Mouse (Mus musculus): ENCODE measurements around the gene Gsta3.
"Not testable (repeated sequence)": the region's sequence is repeated elsewhere in the genome, so short reads cannot be mapped to it uniquely, and the experiment has no call there.

Gsta3 gene

DNA sequence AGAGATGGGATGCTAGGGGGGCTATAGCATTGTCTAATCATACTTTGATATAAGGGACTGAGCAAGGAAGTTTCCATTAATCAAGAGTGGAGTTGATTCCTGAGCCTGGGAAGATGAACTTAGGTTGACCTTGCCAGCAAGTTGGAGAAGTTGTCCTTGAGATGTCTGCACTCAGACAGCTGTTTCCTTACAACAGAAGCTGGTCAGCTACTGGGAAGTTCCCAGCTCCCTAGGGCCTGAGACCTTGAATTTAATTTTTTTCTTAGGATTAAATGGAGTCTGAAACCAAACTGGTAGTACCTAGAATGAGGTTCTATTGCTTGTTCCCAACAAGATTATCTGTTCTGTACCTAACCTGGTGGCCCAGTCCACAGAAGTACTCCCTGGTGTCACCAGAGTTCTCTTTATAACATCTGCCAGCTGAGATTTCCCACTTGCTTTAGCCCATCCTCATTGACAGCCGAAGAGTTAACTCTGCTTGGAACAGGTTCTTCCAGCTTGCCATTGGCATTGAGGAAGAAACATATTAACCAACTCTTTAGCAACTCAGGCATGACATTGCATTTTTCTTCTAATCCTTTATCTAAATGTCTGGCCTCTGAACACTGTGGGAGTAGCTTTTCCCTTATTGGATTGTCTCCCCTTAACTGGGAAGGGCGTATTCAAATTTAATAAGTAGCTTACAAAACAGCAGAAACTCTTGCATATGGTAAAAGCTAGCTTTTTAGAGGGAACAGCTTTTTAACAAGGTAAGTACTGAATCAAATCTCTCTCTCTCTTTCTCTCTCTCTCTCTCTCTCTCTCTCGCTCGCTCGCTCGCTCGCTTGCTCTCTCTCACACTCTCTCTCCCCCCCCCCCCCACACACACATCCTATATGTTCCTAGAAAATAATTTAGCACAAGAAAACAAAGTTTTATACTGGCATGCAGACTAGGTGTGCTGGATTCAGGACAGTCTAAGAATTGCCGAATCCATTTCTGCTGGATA is at the start of gene Gsta3:
TSS of gene Gsta3 (plus strand) at position 679 of the 988 bp plus-strand sequence.
- no peak for DNase-seq (ENCODE audit: low spot score)

DNA sequence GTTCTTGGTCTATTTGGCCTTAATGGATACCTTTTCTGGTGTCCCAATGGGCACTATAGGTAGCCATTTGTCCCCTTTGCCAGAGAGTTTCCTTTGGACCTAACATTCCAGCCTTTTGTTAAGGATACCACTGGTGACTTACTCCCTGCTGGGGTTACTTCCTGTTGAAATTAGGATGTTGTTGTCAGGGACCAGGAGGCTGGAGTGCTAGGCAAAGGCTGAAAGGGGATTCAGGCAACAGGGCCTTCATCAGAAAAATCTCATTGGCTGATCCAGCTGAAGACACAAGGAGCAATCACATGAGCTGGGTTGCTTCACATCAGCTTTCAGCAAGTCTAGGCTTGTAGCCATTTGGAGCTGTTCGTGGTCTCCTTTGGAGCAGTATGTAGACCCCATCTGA is 34.1 kb upstream of the Gsta3 start:
- no peak for DNase-seq (ENCODE audit: low spot score)

DNA sequence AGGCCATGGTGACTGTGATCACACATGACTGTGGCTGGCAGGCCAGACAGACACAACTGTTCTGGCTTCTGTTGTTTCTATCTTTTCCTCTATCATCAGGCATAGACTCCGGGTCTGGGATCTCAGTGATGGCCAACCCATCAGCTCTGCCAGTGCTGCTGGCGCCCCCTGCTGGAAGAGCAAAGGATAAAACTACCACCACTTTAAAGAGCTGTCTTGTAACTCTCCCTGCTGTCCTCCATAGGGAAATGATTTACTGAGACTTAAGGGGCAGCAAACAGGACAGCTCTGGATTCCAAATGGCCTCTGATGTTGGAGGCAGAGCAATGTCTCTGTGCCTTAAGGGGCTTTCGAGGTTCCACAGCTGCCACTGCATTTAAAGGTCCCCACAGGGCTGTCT is 26.9 kb upstream of the Gsta3 start:
- not testable (repeated sequence) for DNase-seq (ENCODE audit: low spot score)

DNA sequence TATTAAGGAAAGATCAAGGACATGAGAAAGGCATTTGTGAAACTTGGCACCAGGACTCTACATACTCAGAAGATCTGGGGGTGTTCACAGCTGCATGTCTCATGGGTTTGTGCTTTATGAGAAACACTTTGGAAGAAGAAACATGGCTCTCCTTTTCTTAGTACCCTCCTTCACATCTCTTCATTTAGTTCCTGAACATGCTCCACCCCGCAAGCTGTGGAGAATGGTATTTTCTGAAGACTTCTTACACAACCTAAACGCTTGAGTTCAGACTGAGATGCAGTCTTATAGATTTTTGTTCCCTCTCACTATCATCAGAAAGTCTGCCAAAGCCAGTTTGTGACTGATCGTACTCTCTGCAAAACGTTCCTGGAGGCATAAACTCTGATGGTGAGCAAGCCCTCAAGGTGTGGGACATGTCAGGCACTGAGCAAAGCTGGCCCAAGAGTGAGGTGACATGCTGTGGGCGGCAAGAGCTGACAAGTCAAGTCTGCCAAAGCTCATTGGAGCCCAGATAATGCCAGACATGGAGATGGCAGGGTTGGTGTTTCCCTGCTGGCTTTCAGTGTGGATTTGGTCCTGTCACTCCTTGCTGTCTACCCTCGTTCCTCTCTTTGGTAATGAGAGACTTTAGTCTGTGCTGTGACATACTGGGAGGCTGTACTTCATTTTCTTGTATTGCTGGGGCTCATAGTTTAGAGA is 26.2 kb upstream of the Gsta3 start:
- DNase-seq (ENCODE audit: low spot score): not testable (repeated sequence)

DNA sequence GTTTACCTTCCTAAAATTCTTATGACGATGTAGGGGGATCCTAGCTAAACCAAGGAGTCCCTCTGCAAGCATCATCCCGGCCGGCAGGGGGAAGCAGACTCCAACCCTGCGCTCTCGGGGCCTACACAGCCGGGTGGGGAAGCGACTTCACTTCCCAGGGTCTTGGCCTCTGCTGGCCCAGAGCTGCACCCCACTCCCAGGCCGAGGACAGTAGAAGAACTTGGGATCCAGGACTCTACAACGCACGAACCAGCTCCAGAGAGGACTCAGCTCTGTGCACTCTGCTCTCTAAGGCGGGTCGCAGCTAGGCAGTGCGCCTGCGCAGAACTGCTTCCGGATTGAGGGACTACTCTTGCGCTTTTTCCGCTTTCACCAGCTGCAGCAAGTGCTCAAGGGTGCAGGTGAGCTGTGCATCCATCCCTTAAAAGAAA is 21.9 kb upstream of the Gsta3 start, which contains the start of gene Tmem14a:
TSS of gene Tmem14a (plus strand) at position 87 of the 431 bp plus-strand sequence.
- peak; percentile 88 for DNase-seq (ENCODE audit: low spot score)

DNA sequence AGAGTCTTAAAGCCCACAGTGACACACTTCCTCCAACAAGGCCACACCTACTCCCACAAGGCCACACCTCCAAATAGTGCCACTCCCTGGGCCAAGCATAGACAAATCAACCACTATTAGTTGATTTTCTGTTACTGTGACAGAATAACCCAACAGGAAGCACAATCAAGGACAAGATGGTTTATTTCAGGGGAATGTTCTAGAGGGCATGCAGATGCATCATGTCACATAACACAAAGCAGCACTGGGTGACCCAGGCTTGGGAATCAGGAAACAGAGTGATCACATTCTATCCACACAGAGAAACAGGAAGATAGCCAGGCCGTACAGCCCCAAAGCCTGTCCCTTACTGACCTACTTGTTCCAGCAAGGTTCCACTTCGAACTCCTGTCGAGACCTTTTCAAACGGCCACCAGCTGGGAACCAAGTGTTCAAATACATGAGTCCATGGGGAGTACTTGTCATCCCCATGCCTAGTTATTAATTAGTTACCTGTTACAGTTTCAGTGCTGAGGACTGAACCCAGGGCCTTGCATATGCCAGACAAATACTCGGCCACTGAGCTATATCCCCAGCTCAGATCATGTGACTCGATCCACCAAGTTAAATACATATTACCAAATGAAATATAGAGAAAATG is 12.5 kb upstream of the Gsta3 start:
- no peak for DNase-seq (ENCODE audit: low spot score)

DNA sequence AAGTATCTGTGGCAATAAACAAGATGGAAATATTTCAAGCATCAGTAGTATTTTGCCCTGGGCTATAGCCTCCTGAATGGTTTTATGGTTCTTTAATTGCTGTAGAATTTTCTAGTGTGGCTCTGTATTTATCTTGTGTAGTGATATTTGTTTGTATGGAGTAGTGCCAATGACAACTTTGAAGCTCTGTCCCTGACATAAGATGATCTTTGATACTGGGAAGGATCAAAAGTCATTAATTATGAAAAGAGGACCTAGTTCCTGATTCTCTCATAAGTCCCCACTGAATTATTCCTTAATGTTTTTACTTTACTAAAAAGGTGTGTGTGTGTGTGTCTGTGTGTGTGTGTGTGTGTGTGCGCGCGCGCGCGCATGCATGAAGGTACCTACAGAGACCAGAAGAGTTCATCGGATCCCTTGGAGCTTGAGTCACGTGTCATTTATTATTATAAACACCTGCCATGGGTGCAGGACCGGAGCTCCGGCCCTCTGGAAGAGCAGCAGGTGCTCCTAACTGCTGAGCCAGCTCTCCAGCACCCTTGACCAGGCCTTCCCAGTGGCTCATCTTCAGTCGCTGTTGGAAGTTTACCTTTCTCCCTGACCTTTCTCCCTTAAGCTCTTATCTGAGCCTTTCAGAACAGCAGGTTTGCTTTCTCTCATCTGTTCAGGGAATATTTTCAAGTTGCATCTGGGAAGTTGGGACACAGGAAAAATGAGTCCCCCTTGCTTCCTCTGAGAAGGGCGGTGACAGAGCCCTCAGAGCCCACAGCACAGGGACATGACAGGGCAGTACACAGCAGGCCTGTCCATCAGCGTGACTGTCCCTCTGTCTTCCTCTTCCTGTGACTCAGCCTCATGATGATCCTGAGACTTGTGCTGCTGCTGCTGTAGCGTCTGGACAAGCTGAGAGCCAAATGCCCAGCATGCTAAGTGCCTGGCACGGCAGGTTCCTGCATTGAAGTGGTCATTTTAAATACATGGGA is 11.4 kb upstream of the Gsta3 start:
- not testable (repeated sequence) for DNase-seq (ENCODE audit: low spot score)

- DNase-seq (ENCODE audit: low spot score): no peak
These were observed 10.0 kb upstream of the Gsta3 start for GRCm38 (mm10) chr1:21230376-21230775.

GRCm38 (mm10) chr1:21231744-21232464 is 8.5 kb upstream of the Gsta3 start:
- no peak for DNase-seq (ENCODE audit: low spot score)

DNA sequence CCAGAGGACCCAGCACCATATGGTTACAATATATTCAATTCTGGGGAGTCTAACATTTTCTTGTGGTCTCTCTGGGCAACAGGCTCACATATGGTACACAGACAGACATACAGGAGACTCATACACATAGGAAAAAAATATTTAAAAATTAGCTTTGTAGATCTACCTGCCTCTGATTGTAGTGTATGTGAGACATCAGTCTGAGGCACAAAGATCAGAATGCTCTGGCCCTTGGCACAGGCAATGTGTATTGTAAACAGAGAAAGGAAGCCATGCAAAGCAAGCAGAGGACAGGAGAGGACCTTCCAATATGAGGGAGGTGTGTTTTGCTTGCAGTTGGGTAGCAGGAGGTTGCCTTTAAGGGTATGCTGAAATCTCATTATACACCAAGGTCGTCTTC is 7.9 kb upstream of the Gsta3 start:
- DNase-seq (ENCODE audit: low spot score): no peak

DNA sequence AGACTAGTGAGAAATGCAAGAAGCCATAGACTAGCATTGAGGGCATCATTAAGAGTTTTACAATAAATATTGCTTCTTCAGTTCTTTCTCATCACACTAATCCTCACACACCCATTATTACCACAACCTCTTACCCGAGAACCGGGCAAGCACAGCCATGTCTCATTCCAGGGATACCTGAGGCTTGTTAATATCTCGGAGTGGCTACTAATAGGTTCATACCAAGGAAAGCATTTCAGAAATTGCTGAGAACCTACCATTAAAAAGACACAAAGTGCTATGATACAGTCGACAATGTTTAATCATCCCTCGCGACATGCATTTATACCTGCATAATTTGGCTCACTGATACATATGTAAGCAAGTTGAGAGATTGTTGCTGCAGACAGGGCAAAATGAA is 5.0 kb upstream of the Gsta3 start:
- DNase-seq (ENCODE audit: low spot score): no peak

- no peak for DNase-seq (ENCODE audit: low spot score)
These were observed 707 bp downstream of the Gsta3 start for GRCm38 (mm10) chr1:21241096-21241495.

GRCm38 (mm10) chr1:21244290-21244960 is 4.0 kb downstream of the Gsta3 start:
- no peak for DNase-seq (ENCODE audit: low spot score)

DNA sequence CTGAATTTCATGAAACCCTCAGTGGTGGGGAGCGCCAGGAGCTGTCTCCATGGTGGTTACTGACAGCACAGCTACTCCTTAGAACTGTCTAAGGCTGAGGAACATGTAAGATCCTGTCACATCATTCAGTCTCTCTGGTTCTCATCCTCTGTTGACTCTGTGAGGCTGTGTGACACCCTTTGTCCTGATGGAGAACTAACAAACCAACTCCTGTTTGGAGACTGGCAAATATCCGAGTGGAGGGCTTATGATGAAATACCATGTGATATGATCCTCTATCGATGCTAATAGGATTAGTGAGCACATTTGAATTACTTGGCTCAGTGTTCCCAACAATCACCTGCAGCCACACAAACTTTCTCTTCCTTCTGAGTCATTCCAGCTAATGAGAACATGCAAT is 5.7 kb downstream of the Gsta3 start:
- DNase-seq (ENCODE audit: low spot score): no peak

DNA sequence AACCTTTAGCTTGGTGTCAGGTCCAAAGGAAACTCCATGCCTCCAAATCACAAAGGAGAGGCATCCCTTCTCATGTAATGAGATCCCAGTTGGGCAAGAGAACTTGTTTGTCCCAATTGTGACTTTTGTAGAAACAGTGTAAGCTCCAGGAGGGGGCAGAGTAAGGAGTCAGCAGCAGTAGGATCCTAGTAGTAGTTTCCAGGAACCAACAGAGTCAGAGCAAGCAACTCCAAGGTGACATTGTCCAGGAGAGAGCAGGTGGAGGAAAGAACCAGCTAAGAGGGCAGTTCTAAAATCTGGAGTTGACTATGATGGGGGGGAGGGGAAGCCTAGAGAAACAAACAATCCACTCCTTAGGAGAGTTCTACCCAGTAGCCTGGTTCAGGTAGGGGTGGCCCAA is 7.5 kb downstream of the Gsta3 start:
- DNase-seq (ENCODE audit: low spot score): no peak

- no peak for DNase-seq (ENCODE audit: low spot score)
These were observed 8.4 kb downstream of the Gsta3 start for GRCm38 (mm10) chr1:21248560-21249390.

- DNase-seq (ENCODE audit: low spot score): no peak
These were observed 11.3 kb downstream of the Gsta3 start for GRCm38 (mm10) chr1:21251661-21252060.

DNA sequence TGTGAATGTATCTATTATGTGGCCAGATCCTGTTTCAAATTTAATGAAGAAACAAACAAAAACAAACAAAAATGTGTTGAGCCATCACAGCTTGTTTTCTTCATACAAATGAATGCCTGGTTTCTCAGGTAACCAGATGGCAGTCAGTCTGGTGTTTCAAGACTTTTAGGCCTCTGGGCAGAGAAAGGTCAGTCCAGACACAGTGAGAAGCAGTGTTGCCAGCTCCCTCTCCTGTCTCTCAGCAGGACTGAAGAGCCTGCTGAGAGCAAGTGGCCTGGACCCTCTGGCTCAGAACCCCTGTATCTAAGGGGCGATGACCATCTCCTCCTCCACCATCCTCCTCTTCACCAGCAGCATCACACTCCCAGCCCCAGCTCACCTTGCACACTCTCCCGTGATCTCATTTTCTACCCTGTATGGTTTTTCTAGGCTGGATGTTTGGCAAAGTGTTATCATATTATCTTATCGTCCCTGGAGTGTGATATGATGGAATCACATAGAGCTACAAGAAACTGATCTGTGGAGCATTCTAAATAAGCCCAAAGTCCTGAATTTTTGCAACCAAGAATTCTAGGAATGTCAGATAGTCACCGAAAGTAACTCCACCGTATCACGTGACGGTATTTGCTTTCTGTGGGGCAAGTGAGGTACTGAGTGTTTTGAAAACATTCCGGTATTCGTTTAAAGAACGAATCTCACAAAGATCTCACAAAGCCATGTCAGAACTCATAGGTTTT is 12.3 kb downstream of the Gsta3 start:
- no peak for DNase-seq (ENCODE audit: low spot score)

Measured in retina, embryonic 14.5 days (tissue).